Mouse (Mus musculus): ENCODE data around the gene Limch1. TPM values are rescaled to one million over a fixed set of nuclear protein-coding genes. Genes with fewer than 3 reads are reported as not detected.

Gene Limch1
- total RNA-seq, 1 experiment from 2014 or later, result 127 TPM

DNA sequence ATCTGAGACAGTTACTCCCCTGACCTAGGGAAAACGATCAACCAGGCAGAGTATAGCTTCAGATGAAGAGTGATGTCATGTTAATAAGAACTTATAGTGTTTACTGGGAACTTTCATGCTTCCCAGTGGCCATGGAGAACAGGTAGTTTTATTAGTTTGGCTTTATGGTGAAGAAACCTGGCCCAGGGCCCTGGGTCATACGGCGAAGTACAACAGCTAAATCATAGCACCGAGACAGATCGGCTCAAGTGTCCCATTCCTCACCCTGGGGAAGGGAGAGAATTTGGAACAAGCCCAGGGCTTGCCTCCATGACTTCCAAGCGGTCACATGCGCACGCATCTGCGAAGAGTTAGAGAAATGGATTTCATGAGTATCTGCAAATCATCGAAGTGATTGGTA is 84.6 kb downstream of the Limch1 start:
- DNase-seq, result no peak

DNA sequence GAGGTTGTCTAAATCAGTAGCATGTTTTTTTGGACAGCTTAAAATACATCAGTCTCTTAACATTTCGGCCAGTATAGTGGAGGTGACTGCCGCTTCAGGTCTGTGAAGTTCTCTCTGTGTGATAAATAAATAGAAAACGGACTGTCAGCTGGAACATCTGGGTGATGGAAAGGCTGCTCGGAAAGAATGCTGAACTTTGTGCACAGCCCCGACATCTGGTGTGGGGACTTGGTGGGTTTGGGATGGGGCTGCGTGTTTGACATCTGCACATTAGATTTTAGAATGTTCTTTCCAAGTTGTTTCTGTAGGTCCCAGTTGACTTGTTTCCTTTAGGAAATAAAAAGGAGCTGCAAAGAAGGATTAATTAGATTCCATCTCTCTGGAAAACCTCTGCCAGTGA is 89.1 kb downstream of the Limch1 start:
- DNase-seq, result no peak

DNA sequence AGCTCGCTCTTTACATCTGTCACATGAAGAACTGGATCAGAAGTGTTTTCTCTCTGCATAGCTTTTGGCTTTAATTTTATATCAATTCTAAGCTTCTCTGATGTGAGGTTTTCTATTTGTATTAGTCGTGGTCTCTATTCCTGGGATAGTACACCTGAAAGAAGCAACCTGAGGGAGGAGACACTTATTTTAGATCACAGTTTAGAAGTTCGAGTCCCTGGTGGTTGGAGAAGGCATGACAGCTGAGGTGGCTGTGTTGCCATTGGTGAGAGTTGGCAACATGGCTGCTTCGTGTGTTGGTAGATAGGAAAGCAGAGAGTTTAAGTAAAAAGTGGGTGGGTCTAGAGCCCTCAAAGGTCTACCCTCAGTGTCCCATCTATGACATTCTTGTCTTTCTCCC is 91.3 kb downstream of the Limch1 start:
- DNase-seq, result no peak

DNA sequence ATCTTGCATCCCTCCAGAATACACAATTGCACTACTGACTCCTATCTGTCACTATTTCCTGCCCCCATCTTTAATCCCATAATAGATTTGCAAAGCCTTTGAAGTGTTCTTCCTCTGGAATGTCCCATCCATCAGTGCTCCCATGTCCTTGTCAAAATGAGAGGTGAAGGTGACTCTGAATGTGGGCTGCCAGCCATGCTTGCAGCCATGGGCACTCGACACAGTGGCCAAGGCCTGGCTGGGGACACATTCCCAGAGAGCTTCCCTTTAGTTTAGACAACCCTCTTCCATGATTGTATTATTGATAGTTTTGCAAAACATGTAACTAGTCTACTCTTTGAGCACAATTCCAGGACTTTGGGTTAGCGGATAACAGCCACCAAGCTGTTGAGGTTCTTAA is 96.3 kb downstream of the Limch1 start:
- DNase-seq, result peak; percentile 59

DNA sequence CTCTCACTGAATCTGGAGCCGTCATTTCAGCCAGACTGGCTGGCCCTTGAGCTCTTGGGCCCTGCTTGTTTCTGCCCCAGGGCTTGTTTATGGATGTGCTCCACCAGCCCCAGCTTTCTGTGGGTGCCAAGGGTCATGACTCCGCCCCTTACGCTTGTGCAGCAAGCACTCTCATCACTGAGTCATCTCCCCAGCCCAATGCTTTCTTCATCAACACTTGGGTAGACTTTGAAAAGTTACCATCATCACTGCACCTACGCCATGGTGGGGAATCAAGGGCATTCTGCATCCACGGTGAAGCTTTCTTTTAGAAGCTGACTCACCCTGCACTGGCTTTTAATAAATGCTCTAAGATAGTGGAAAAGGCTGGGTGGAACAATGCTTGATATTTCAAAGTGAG is 97.1 kb downstream of the Limch1 start:
- peak; percentile 30 for DNase-seq

DNA sequence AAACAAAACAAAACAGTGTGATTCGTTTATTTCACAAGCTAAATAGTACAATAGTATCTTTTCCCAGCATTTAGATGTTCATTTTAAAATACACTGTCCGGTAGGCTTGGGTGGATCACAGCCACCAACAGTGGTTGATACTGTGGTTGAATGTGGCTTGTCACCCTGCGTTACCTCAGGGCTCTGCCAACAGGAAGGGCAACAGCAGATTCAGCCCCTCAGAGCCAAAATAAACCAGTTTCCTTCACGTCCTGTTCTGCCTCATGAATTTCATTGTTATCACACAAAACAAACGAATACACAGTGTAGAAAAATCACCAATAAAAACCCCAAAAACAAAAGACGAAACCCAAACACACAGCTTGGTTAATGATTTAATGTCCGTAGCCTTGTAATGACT is 102.5 kb downstream of the Limch1 start:
- no peak for DNase-seq

DNA sequence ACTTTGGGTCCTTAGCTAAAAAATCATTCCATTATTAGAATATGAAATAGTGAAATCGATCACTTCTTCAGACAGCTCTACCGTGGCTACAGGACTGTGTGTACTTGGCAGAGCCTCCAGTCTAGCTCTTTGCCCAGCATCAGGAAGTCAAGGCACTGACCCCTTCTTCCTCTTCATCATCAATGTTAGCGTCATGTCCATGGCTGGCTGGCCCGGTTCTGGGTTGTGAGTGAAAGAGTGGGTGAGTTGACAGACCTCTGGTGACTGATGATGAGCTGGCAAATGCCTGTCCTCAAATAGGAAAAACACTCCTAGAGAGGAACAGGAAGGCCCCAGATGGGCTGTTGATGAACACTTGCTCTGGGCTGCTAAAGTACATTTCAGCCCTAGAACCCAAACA is 103.5 kb downstream of the Limch1 start:
- DNase-seq, result peak; percentile 47

DNA sequence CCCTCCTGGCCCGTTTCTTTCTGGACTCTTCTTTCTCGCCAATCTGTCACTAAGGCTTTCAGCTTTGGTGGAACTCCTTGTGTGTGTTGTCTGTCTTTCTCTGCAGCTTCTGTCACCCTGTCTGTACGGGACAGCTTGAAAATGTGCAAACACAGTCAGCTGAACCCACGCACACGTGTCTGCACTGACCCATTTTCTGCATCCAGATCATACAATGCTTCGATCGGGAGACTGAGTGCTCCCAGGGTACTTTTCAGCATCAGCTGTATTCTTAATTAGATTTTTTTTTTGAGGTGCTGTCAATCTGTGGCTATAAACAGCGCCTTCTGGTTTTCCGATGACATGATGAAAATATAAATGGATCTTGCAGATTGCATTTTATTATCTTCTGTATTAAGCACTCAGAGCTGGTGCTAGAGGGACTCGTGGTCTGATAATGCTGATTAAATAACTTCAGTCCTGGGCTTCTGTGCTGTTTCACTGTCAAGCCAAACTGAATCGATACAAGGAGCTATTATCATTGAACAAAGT is 105.2 kb downstream of the Limch1 start:
- no peak for DNase-seq

DNA sequence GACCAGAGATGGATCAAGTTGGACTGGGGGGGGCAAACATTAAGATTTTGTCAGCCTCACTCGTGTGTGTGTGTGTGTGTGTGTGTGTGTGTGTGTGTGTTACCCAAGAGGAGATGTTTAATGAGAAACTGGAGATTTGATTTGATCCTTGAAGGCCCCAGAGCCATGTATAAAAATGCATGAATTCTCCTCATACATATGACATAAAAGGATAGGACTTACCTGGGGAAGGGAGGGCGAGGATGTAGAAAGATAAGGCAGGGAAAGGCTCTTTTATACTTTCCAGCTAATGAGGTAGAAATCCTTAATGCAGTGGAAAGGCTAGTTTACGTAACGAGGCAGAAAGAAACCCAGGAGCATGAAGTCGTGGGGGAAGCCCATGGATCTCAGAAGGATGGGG is 106.1 kb downstream of the Limch1 start:
- no peak for DNase-seq

DNA sequence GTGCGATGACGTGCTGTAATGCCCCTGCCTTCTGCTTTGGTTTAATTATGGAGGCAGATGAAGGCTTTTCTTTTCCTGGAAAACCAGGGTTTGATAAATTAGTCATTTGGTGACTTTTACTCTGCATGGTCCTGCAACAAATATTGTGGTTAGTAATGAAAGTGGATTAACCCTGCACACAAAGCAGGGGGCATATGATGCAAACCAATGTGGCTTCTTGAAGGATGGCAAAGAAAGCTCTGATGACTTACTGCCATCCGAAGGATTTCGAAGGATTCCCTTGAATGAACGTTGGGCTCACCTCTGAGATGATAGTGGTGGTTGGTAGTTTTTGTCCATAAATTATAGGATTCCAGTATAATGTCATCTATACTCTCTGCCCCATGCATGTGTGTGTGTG is 108.6 kb downstream of the Limch1 start:
- DNase-seq, result no peak

DNA sequence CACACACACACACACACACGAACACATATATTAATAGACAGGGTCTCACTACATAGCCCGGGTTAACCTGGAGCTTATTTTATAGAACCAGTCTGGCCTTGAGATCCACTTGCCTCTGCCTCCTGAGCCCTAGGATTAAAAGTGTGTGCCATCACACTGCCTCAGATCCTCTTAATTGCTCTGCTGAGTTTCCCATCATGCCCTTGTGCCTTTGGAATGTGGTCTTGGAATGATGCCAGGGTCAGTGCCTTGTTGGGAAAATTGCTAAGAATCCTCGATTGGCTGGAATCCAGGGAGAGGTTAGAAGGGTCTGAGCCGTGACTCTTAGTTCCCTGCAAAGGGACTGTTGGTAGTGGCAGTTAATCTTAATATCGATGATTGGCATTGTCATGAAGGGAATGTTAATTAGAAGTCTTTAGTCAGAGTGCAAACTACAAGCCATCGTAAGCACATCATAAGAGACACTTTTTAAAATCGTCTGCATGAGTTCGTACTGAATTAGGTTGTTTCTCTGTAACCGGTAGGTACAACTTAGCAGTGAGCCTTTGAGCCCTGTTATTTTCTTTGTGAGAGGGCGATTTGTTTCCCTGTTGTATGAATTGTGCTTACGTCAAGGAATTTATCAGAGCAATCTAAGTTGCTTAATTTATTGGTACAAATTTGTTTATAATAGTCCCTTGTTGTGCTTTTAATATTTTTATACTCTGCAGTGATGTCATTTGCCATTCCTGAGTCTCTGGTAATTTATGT is 109.9 kb downstream of the Limch1 start:
- no peak for DNase-seq

DNA sequence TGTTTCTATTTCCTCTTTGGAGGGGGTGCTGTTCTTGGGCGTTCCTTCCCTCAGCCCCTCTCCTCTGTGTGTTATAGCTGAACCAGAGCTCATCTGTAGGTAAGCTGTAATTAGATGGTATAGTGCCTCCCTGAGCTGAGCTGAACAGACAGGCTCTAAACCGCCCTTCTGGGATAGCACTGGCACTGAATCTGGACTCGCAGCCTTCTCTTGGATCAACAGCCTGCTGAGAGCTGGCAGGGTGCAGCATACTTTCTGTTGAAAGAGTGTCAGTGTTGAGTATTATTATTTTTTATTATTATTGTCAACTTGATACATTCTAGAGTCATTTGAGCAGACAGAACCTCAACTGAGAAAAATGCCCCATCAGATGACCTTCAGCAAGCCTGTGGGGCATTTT is 113.9 kb downstream of the Limch1 start:
- DNase-seq, result no peak

DNA sequence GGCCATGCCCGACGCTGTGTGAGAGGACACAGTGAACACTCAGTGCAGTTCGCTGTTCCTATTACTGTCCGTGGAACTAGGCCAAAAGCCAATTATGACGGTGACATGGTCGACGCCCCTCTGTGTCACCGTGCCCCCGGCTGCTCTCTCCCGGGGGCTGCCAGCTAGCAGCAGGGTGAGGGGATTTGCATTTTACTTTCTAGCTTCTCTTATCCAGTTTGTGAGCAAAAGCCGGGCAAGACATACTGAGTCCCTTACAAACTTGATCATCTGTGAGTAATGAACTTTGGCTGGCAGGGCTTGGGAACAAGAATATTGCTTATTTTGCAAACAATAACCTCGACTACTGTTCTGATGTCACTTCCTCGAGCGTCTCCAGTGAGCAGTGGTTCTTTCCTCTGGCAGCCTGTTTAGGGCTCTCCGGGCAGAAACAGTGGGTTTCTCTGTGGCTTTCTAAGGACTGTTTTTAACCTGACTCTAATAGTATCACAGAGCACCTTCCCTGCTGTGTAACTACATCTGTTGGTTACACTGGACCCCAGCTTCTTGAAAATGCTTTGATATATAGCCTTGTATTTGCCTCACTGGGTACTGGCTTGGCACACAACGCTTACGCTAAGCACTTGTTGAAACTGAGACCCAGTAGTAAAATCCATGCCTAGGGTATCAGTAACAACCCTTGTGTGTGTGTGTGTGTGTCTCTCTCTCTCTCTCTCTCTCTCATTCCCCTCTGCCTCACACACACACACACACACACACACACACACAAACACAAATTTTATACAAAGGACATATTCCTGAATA is 115.8 kb downstream of the Limch1 start:
- no peak for DNase-seq

DNA sequence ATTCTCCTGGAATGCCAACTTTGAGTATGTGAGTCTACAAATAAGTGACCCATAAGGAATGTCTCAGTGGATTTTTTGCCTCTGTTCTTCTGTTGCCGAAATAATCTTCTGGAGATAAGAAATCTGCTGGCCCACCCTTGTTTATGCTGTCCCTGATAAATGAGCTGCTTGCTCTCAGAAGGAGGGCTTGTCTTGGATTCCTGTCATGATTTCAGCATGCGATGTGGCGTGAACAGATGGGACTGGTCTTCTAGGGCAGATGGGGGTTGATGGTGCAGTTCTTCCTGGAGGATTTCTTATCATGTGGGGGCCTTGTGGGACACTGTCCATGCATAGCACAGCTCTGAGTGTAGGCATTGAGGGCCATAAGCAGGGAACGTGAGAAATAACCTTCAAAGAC is 116.5 kb downstream of the Limch1 start:
- no peak for DNase-seq

DNA sequence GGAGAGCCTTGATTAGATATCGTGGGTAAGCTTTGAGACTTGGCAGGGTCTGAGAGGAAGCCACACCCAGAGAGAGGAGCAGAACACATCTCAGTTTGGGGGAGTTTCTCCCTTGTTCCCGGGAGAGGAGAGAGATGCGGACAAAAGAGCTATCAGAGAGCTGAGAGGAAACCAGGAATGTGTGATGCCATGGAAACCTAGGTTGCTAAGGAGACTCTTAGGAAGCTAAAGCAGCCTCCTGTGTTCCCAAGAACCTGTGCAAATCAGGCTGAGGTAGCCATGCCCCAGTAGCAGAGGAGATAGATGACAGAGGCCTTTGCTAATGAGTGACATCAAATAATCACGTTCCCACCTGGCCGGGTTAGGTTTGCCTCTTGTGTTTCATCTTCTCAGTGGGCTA is 119.6 kb downstream of the Limch1 start:
- DNase-seq, result no peak

DNA sequence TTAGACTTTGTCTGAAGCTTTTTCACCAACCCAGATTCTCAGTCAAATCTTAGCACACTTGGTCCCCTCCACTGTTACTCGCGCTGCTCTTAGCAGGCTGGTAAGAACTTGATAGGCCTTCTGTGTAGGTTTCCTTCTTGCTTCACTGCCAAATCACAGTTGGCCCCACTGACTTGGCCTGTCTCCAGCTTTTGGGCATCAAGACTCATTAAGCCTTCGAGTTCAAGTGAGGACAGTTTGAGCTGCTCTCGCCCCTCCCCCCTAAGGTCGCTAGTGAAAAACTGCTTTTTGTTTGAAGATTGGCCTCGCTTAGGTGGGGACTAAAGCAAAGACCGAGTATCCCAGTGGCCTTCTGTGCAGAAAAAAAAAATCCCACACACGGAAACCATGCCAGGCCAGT is 120.4 kb downstream of the Limch1 start:
- peak; percentile 56 for DNase-seq

DNA sequence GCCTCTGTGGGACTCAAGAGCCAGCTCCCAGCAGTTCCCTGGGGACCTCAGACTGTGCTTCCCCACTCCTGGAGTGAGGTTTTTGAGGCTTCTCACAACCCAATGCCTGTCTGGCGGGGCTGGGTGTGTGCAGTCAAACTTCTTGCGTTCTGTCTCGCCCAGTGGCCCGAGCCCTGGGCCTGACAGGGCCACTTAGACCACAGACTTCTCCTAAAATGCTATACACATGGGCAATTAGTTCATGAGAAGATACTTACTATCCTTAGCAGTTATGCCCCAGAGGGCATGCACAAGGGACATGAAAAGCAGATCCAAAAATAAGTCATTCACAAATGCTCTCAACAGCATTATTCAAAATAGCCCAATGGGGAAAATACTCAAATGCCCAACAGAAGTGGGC is 123.9 kb downstream of the Limch1 start:
- no peak for DNase-seq

DNA sequence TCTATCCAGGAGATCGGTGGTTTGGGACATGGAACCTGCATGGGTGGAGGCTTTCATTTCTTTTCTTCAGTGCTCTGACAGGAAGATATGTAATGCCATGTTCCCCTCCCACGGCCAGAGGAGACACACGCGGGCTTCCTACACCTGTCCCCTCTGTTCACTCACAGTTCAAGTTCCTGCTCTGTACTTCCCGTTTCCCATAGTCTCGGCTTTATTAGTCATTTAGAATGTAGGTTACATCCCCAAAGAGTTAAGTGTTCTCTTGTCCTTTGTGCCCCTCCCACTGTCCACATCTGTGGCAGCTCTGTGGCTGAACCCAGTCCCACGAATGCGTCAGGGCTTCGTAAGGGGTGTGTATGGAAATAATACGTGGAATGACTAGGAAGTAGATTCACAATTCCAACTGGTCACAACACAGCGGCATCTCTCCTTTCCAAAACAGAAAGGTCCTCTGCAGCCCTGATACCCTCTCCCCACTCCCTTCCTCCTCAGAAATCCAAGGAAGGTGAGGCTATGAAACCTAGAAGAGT is 126.0 kb downstream of the Limch1 start:
- DNase-seq, result no peak

DNA sequence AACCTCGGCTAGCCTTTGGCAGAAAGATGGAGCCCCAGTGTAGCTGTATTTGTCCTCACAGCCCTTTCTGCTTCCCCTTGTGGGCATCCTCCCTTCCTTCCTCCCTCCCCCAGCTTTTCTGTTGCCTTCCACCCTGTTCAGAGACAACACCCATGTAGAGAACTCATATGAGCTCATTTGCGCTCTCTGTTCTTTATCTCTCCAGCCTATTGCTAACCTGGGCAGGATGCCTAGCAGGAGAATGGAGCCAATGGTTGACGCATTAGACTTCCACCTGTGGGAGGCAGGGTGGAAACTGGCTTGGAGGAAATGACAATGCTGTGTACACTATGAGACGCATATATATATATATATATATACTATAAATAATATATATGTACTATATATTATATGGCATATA is 126.4 kb downstream of the Limch1 start:
- DNase-seq, result no peak

DNA sequence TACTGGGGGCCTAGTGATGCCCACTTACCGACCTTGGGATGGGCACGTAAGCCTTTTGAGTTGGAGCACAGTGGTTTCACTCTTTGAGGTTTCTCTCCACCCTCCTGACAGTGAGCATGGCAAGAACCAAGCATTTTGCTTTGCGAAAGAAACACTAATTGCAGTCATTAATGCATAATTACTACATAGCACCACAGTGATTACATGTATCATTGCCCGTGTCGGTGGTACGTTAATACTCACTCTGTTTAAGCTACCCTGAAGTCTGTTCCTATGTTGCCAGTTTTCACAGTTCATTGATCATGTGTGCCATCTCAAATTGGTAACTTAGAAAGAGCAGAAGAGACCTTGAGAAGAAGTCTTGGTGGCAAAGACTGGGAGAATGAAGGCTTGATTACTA is 127.1 kb downstream of the Limch1 start:
- no peak for DNase-seq

DNA sequence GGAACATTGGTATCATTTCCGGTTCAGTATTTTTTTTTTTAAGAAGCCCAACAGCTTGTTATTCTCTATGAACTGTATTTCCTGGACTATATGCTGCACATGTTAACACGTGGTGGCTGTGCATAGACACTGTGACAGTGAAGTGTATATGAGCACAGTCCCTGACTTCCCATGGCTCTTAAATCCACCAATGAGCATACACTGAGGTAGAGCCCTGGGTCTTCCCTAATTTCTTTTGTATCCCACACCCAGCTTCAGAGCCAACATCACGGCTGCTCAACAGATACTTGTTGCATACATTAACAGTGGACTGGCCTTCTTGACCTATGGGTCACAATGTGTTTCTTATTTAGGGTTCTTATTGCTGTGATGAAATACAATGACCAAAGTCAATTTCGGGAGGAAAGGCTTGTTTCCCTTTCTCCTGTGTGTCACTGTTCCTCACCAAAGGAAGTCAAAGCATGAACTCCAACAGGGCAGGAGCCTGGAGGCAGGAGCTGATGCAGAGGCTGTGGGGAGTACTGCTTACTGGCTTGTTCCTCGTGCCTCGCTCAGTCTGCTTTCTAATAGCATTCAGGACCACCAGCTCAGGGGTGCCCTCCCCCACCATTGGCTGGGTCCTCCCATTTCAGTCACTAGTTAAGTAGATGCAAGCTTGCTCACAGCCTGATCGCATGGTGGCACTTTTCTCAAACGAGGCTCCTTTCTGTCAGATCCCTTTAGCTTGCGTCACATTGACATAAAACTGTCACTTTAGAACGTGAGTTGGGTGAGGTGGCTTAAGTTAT is 130.6 kb downstream of the Limch1 start:
- no peak for DNase-seq

DNA sequence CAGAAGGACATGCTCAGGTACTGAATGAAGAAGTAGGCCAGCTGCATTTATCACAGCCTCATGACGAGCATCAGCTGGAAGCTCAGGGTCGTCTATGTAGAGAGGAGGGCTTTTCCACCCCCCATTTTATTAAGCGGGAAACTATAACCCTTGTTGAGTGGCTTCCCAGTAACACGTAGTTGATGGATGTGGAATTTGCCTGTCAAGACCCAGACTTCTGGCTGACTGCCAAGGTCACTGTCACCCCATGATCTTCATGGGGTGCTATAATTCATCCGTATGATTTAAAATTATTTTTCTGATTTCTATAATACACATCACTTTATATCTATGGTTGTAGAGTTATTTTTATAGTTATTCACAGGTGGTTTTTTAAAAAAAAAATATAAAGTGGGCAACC is 131.4 kb downstream of the Limch1 start:
- peak; percentile 78 for DNase-seq

DNA sequence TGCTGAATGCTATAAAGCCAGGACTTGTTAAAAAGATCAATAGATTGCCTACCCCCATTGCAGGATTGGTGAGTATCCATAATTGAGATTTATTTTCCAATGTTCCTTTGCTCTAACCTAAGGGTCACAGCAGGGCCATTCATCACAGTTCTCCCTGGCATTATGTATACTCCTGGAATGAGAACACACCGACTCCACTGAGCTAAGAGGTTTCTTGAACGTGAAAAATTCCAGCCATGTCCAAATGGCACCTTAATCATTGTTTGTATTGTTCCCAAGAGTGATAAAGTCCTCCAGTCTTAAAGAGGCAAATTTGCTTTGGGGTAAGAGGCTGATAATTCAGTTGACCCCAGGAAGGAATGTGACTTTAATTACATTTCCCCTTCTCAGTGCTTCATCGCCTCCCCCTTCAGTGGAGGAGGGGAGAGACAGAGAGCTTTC is 136.3 kb downstream of the Limch1 start:
- DNase-seq, result no peak

All from adrenal gland, postnatal 25 days (tissue).